Mouse (Mus musculus) B cell, adult 67 days (primary cell): ENCODE data around the gene Plekhg1. TPM values are rescaled to one million over a fixed set of nuclear protein-coding genes. Genes with fewer than 3 reads are reported as not detected.

Experiments
- total RNA-seq, 2 experiments: library from RNA; stranded (reverse); gene quantifications; 4 replicates each; pipeline ENCODE4 v1.2.4; 2023

Gene Plekhg1
- total RNA-seq: not detected

DNA sequence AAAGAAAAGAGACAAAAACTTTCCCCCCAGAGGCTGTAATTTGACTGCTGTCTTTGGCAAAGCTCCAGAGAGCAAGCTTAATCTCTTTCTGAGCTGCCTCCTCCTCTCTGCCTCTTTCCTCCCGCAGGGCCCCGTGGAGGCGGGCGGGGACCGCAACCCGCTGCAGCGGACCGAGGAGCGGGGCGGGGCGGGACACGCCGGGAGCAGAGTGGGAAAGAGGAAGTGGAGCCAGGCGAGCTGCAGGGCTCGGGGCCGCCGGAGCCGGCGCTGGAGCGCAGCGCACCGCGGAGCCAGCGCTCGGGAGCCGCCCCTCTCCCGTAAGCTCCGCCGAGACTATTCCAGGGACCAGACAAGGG, at the start of gene Plekhg1:
Plekhg1 (plus strand) TSS at position 217 of the 356 bp plus-strand sequence.

DNA sequence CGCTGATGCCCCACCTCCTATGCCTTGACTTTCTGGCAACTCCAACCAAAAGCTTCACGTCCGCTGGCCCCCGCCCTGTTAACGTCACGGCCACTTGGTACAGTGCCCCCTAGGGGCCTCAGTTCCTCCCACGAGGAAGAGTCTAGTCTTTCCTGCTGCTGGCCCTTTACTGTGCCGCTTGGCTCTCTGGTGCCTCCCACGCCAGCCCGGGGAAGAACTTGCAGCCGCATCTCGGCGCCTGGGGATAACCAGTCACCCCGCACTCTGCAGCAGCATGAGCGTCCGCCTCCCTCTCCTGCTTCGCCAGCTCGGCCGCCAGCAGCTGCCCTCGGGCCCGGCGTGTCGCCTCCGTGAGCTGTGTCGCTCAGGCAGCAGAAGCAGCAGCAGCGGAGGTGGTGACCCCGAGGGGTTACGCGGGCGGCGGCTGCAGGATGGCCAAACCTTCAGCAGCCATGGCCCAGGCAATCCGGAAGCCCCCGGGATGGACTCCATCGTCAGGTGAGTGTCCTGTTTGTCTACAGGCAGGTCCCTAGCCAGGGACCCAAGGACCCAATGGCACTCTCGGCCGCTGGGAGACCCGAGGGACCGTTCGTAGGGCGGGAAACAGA, 232.9 kb downstream of the Plekhg1 start, which contains the start of gene Mthfd1l:
Mthfd1l (plus strand) TSS at position 138 of the 608 bp plus-strand sequence.

Other genes starting within 250 kb of the Plekhg1 start
- not detected for gene Iyd, start 200.1 kb upstream of the Plekhg1 start, total RNA-seq
- gene Mthfd1l, start 232.8 kb downstream of the Plekhg1 start, total RNA-seq: 10 to 100 TPM; 35.4 to 36.8 TPM